Mouse (Mus musculus) cortical plate, adult 2 months (tissue): Measurements from ENCODE around the gene Gm49383. TPM values are rescaled to one million over a fixed set of nuclear protein-coding genes. Genes with fewer than 3 reads are reported as not detected.

Source experiments
- H3K27ac ChIP-seq: fragments of 200-500 bp; 2 replicates; pipeline ENCODE4 v1.5.1; 2012; ENCODE audit warnings: low read length, control low read depth, inconsistent platforms; ENCODE audit not compliant: insufficient read depth
- H3K4me1 ChIP-seq: fragments of 200-500 bp; 2 replicates; pipeline ENCODE4 v1.6.1; 2011; ENCODE audit warnings: low read length; ENCODE audit not compliant: control insufficient read depth, insufficient read depth
- H3K4me3 ChIP-seq: fragments of 200-500 bp; 2 replicates; pipeline ENCODE4 v1.5.1; 2011; ENCODE audit warnings: mild to moderate bottlenecking, low read length, control low read depth; ENCODE audit not compliant: insufficient read depth
- CTCF ChIP-seq: fragments of 200-500 bp; IDR thresholded peaks from 2 replicates; pipeline ENCODE4 v1.5.1; 2011; ENCODE audit warnings: mild to moderate bottlenecking, control low read depth, low read length; ENCODE audit not compliant: insufficient read depth; ENCODE audit errors: extremely low read depth
- POLR2A ChIP-seq: fragments of 200-500 bp; IDR thresholded peaks from 2 replicates; pipeline ENCODE4 v1.6.1; 2011; ENCODE audit warnings: mild to moderate bottlenecking, low read length, control low read depth; ENCODE audit not compliant: insufficient read depth; ENCODE audit errors: extremely low read depth
- polyA plus RNA-seq: library from polyadenylated mRNA; depleted of rRNA; stranded (reverse); fragments of >200 nt; gene quantifications from 2 replicates; pipeline ENCODE4 v1.2.3, GENCODE M21; 2012

Gene Gm49383
- polyA plus RNA-seq, 1 experiment = 0.61 TPM

GRCm38 (mm10) chr12:69184342-69185295, 12.3 kb downstream of the Gm49383 start:
- Histone ChIP-seq H3K27ac (peak overlapping the region; percentile 90), H3K4me1 (peaks cover 1% of the 10 kb centered on the region; the same call in 1 of the 2 replicates), H3K4me3 (peak overlapping the region; percentile 63)
- TF ChIP-seq CTCF (no peak), POLR2A (no peak)

- peak within 1 kb of the TSS; percentile 63 for H3K4me3 ChIP-seq
- peaks cover 1% of the 10 kb centered on the region; the same call in 1 of the 2 replicates for H3K4me1 ChIP-seq
- H3K27ac ChIP-seq = peak within 1 kb of the TSS; percentile 93
- TF ChIP-seq CTCF = no peak
- TF ChIP-seq POLR2A = peak; percentile 83
These were observed 13.2 kb downstream of the Gm49383 start, which contains the start of the genes Rpl36al and Mgat2 for GRCm38 (mm10) chr12:69183583-69184308. Gene Rpl36al, minus strand, starts transcription at chr12:69184083. Gene Mgat2, plus strand, starts transcription at chr12:69184157.

GRCm38 (mm10) chr12:69181800-69182199, 15.1 kb downstream of the Gm49383 start:
- TF ChIP-seq POLR2A (no peak), CTCF (no peak)
- Histone ChIP-seq H3K4me3 (no peak overlapping the region), H3K4me1 (peaks cover 1% of the 10 kb centered on the region; the same call in 1 of the 2 replicates), H3K27ac (no peak overlapping the region)

GRCm38 (mm10) chr12:69179371-69179770, 17.5 kb downstream of the Gm49383 start:
- Histone ChIP-seq H3K27ac (no peak overlapping the region), H3K4me1 (peaks cover 1% of the 10 kb centered on the region; the same call in 1 of the 2 replicates), H3K4me3 (no peak overlapping the region)
- TF ChIP-seq CTCF (no peak), POLR2A (no peak)

- TF ChIP-seq CTCF = no peak
- TF ChIP-seq POLR2A = no peak
- no peak overlapping the region for H3K27ac ChIP-seq
- H3K4me3 ChIP-seq = no peak overlapping the region
- no peaks in the 10 kb centered on the region for H3K4me1 ChIP-seq
These were observed 19.4 kb downstream of the Gm49383 start for GRCm38 (mm10) chr12:69177526-69177925.

GRCm38 (mm10) chr12:69175975-69176374, 20.9 kb downstream of the Gm49383 start:
- no peaks in the 10 kb centered on the region for H3K4me1 ChIP-seq
- no peak overlapping the region for H3K27ac ChIP-seq
- no peak for TF ChIP-seq POLR2A
- TF ChIP-seq CTCF = no peak
- no peak overlapping the region for H3K4me3 ChIP-seq

GRCm38 (mm10) chr12:69171307-69171706, 25.6 kb downstream of the Gm49383 start:
- Histone ChIP-seq H3K4me1 (no peaks in the 10 kb centered on the region), H3K4me3 (no peak overlapping the region), H3K27ac (no peak overlapping the region)
- TF ChIP-seq POLR2A = no peak
- no peak for TF ChIP-seq CTCF

- no peak for TF ChIP-seq POLR2A
- TF ChIP-seq CTCF = no peak
- Histone ChIP-seq H3K27ac (peak within 1 kb of the TSS; percentile 82), H3K4me3 (peak within 1 kb of the TSS; percentile 59), H3K4me1 (no peaks in the 10 kb centered on the region)
These were observed 28.3 kb downstream of the Gm49383 start, which contains the start of gene Lrr1 for GRCm38 (mm10) chr12:69168461-69169106. Gene Lrr1, plus strand, starts transcription at chr12:69168814.
